Mouse (Mus musculus) midbrain, postnatal 0 days (tissue): Measurements from ENCODE around the gene Fnip1. TPM values are rescaled to one million over a fixed set of nuclear protein-coding genes. Genes with fewer than 3 reads are reported as not detected.
A peak's percentile ranks its signal among the peaks of the same experiment; 100 is the strongest.

Source experiments
- ATAC-seq: fragments of 200-750 bp; cut with Nextera tagmentation; 2 replicates; pipeline ENCODE4 v1.8.0; 2017; ENCODE audit warnings: moderate number of reproducible peaks, mild to moderate bottlenecking, moderate TSS enrichment, moderate library complexity; ENCODE audit not compliant: low FRiP score
- DNase-seq: peaks from one replicate; pipeline ENCODE4 v3.0.0-alpha.2; 2015; ENCODE audit warnings: low spot score
- H3K27ac ChIP-seq: fragments of 300-500 bp; sonication (generic); 2 replicates; pipeline ENCODE4 v1.5.1; 2014; ENCODE audit warnings: low read depth, mild to moderate bottlenecking, low read length, mixed read lengths
- H3K27me3 ChIP-seq: fragments of 300-500 bp; sonication (generic); 2 replicates; pipeline ENCODE4 v1.6.1; 2014; ENCODE audit warnings: low read length, control low read depth, mixed read lengths; ENCODE audit not compliant: insufficient read depth
- H3K36me3 ChIP-seq: fragments of 300-500 bp; sonication (generic); 2 replicates; pipeline ENCODE4 v1.6.1; 2014; ENCODE audit warnings: low read length, control low read depth, mixed read lengths; ENCODE audit not compliant: insufficient read depth
- H3K4me1 ChIP-seq: fragments of 300-500 bp; sonication (generic); 2 replicates; pipeline ENCODE4 v1.6.1; 2014; ENCODE audit warnings: mild to moderate bottlenecking, control low read depth, antibody characterized with exemption, low read length, mixed read lengths; ENCODE audit not compliant: insufficient read depth
- H3K4me2 ChIP-seq: fragments of 300-500 bp; sonication (generic); 2 replicates; pipeline ENCODE4 v1.6.1; 2014; ENCODE audit warnings: low read depth, mild to moderate bottlenecking, low read length, mixed read lengths; ENCODE audit not compliant: poor library complexity, severe bottlenecking
- H3K4me3 ChIP-seq: fragments of 300-500 bp; sonication (generic); 2 replicates; pipeline ENCODE4 v1.5.1; 2014; ENCODE audit warnings: low read depth, mild to moderate bottlenecking, low read length, moderate library complexity
- H3K9ac ChIP-seq: fragments of 300-500 bp; sonication (generic); replicated peaks from 2 replicates; pipeline ENCODE4 v1.6.1; 2014; ENCODE audit warnings: mild to moderate bottlenecking, low read length, moderate library complexity, mixed read lengths; ENCODE audit not compliant: poor library complexity, severe bottlenecking
- H3K9me3 ChIP-seq: fragments of 300-500 bp; sonication (generic); 2 replicates; pipeline ENCODE4 v1.6.1; 2016; ENCODE audit warnings: low read length, control low read depth
- CTCF ChIP-seq: IDR thresholded peaks from 2 replicates; pipeline ENCODE4 v1.5.1; 2016; ENCODE audit warnings: antibody characterized with exemption, mild to moderate bottlenecking
- WGBS: fragments of 180-500 bp; shearing (Covaris S2); extraction: QIAGEN DNeasy Blood & Tissue Kit; methylation state at CpG from one replicate; pipeline ENCODE4 v1.1.7; 2014; 5-methylcytosine and 5-hydroxymethylcytosine counted together
- polyA plus RNA-seq: library from polyadenylated mRNA; unstranded; fragments of >200 nt; fragmentation: Nextera tagmentation; extraction: Ambion mirVana; gene quantifications from 2 replicates; pipeline ENCODE4 v1.2.1, GENCODE M21; 2015
- total RNA-seq: library from RNA; depleted of rRNA; stranded (reverse); fragments of >200 nt; gene quantifications from 2 replicates; pipeline ENCODE4 v1.2.3, GENCODE M21; 2014; rRNA removed

The Fnip1 gene
- total and polyA plus RNA-seq, 2 experiments from 2014 or later, result 7.7 to 20.4 TPM

GRCm38 (mm10) chr11:54539031-54539430 lies 101.0 kb downstream of the Fnip1 start:
- H3K4me1 ChIP-seq, result no peaks in the 10 kb centered on the region
- H3K27ac ChIP-seq, result no peak overlapping the region
- DNase-seq (no peak), ATAC-seq (no peak)
- WGBS, result 74% methylated on average over 2 of the region's 2 CpGs
- no peak overlapping the region for H3K9ac ChIP-seq
- H3K4me3 ChIP-seq, result no peak overlapping the region
- H3K4me2 ChIP-seq, result no peak overlapping the region
- H3K36me3 ChIP-seq, result no peaks in the 10 kb centered on the region
- no peaks in the 10 kb centered on the region for H3K9me3 ChIP-seq
- TF ChIP-seq CTCF, result no peak
- H3K27me3 ChIP-seq, result no peaks in the 10 kb centered on the region

- Histone ChIP-seq H3K36me3 (no peaks in the 10 kb centered on the region), H3K9me3 (no peaks in the 10 kb centered on the region), H3K4me1 (no peaks in the 10 kb centered on the region), H3K4me2 (no peak overlapping the region), H3K27ac (no peak overlapping the region), H3K27me3 (no peaks in the 10 kb centered on the region), H3K4me3 (no peak overlapping the region), H3K9ac (no peak overlapping the region)
- DNase-seq (no peak), ATAC-seq (no peak)
- TF ChIP-seq CTCF, result no peak
- WGBS, result 80% methylated on average over 2 of the region's 2 CpGs
These were observed 101.5 kb downstream of the Fnip1 start for GRCm38 (mm10) chr11:54539486-54539885.

GRCm38 (mm10) chr11:54540328-54540727 lies 102.3 kb downstream of the Fnip1 start:
- DNase-seq (no peak), ATAC-seq (no peak)
- no peak overlapping the region for H3K27ac ChIP-seq
- no peaks in the 10 kb centered on the region for H3K4me1 ChIP-seq
- no peak overlapping the region for H3K4me2 ChIP-seq
- TF ChIP-seq CTCF, result no peak
- no peaks in the 10 kb centered on the region for H3K9me3 ChIP-seq
- H3K27me3 ChIP-seq, result no peaks in the 10 kb centered on the region
- H3K36me3 ChIP-seq, result no peaks in the 10 kb centered on the region
- no peak overlapping the region for H3K9ac ChIP-seq
- no peak overlapping the region for H3K4me3 ChIP-seq

- H3K9ac ChIP-seq, result no peak overlapping the region
- no peak overlapping the region for H3K4me2 ChIP-seq
- TF ChIP-seq CTCF, result no peak
- H3K4me1 ChIP-seq, result no peaks in the 10 kb centered on the region
- H3K27ac ChIP-seq, result no peak overlapping the region
- ATAC-seq, result no peak
- no peaks in the 10 kb centered on the region for H3K27me3 ChIP-seq
- no peaks in the 10 kb centered on the region for H3K36me3 ChIP-seq
- no peak overlapping the region for H3K4me3 ChIP-seq
- no peaks in the 10 kb centered on the region for H3K9me3 ChIP-seq
- DNase-seq, result no peak
These were observed 104.4 kb downstream of the Fnip1 start for GRCm38 (mm10) chr11:54542414-54542813.

- Histone ChIP-seq H3K4me2 (no peak overlapping the region), H3K9ac (no peak overlapping the region), H3K4me3 (no peak overlapping the region), H3K27me3 (no peaks in the 10 kb centered on the region), H3K27ac (no peak overlapping the region), H3K36me3 (no peaks in the 10 kb centered on the region), H3K4me1 (no peaks in the 10 kb centered on the region), H3K9me3 (no peaks in the 10 kb centered on the region)
- DNase-seq, result no peak
- ATAC-seq, result no peak
- 93% methylated on average over 2 of the region's 2 CpGs for WGBS
- TF ChIP-seq CTCF, result no peak
These were observed 117.0 kb downstream of the Fnip1 start for GRCm38 (mm10) chr11:54554970-54555369.

- WGBS, result 87% methylated on average over 5 of the region's 5 CpGs
- no peak overlapping the region for H3K4me2 ChIP-seq
- peak; percentile 32 for DNase-seq
- H3K4me3 ChIP-seq, result no peak overlapping the region
- H3K9me3 ChIP-seq, result no peaks in the 10 kb centered on the region
- ATAC-seq, result no peak
- H3K4me1 ChIP-seq, result no peaks in the 10 kb centered on the region
- H3K27me3 ChIP-seq, result no peaks in the 10 kb centered on the region
- peak; percentile 62 for TF ChIP-seq CTCF
- no peak overlapping the region for H3K9ac ChIP-seq
- no peak overlapping the region for H3K27ac ChIP-seq
- no peaks in the 10 kb centered on the region for H3K36me3 ChIP-seq
These were observed 124.8 kb downstream of the Fnip1 start for GRCm38 (mm10) chr11:54562761-54563160.

Other genes starting within 250 kb of the Fnip1 start
- not detected in 2 replicates for gene Csf2, start 188.5 kb upstream of the Fnip1 start, total RNA-seq
- gene Csf2, start 188.5 kb upstream of the Fnip1 start, polyA plus RNA-seq, result not detected in 2 replicates
- gene Il3, start 170.9 kb upstream of the Fnip1 start, total RNA-seq, result not detected in 2 replicates
- gene Il3, start 170.9 kb upstream of the Fnip1 start, polyA plus RNA-seq, result not detected in 2 replicates
- gene Acsl6, start 134.4 kb upstream of the Fnip1 start, total RNA-seq, result 61.9 and 64.0 TPM in 2 replicates
- gene Acsl6, start 134.4 kb upstream of the Fnip1 start, polyA plus RNA-seq, result 52.6 and 56.2 TPM in 2 replicates
- gene Meikin, start 67.5 kb upstream of the Fnip1 start, total RNA-seq, result not detected in 2 replicates
- not detected in 2 replicates for gene Meikin, start 67.5 kb upstream of the Fnip1 start, polyA plus RNA-seq
- gene Rapgef6, start 84.6 kb downstream of the Fnip1 start, total RNA-seq, result 62.9 and 88.4 TPM in 2 replicates
- gene Rapgef6, start 84.6 kb downstream of the Fnip1 start, polyA plus RNA-seq, result 28.8 and 33.4 TPM in 2 replicates